Mouse (Mus musculus) megakaryocyte-erythroid progenitor cell, adult 5-6 weeks (primary cell): Measurements from ENCODE around the gene Mrps23. TPM values are rescaled to one million over a fixed set of nuclear protein-coding genes. Genes with fewer than 3 reads are reported as not detected.
A peak's percentile ranks its signal among the peaks of the same experiment; 100 is the strongest.

Source experiments
- ATAC-seq: replicated peaks from 2 replicates; pipeline ENCODE4 v1.8.0; 2016; ENCODE audit warnings: mild to moderate bottlenecking, inconsistent platforms; ENCODE audit not compliant: severe bottlenecking, poor library complexity, low FRiP score, low TSS enrichment
- total RNA-seq, 2 experiments: library from RNA; stranded (forward) in 1 of 2; stranded (reverse) in 1 of 2; fragments of 200-1000, 215-1000 nt in 1 of 2; fragments of >200 nt in 1 of 2; fragmentation: Nextera tagmentation in 1 of 2; gene quantifications; 2 replicates each; pipeline ENCODE4 v1.2.3; 2014 to 2017

The Mrps23 gene
- total RNA-seq (2014; fragmentation: Nextera tagmentation) (78.6 and 78.8 TPM in 2 replicates), total RNA-seq (2017) (58.9 and 154 TPM in 2 replicates)

DNA sequence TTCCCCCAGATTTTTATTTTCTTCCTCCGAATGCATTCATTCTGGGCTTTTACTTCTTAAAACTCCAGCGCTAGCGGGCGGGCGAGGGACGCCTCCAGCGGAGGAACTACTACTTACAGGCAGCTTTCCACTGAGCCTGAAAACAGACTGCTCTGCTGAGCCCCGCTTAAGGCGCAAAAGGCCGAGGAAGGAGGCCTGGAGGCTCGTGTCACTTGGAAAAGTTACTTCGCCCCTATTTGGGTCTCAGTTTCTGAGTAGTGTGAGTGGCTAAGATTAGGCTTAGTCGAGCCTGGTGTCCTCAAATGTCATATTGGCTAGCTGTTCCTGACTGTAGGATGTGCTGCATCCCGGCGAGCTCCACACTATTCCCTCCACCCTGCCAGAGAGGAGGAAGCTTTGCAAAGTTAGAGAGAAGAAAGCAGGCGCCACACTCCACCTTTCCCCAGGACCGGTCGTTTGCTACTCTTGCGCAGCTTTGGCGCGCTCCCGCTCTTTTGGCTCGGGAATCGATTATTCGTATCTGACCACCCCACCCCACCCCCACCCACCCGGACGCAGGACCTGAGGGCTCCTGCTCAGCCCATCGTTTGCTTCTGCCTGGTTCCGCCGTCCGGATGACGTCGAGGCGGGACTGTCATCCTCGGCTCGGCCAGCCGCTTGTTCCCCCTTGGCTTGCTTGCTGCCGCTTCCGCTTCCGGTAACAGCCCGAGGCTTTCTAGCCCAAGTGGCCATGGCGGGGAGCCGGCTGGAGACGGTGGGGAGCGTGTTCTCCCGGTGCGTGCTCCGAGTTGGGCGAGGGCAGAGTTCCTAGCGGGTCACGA is at the start of gene Mrps23:
Gene Mrps23 (plus strand): TSS at position 677 of the 821 bp plus-strand sequence.
- ATAC-seq, result peak; percentile 93

DNA sequence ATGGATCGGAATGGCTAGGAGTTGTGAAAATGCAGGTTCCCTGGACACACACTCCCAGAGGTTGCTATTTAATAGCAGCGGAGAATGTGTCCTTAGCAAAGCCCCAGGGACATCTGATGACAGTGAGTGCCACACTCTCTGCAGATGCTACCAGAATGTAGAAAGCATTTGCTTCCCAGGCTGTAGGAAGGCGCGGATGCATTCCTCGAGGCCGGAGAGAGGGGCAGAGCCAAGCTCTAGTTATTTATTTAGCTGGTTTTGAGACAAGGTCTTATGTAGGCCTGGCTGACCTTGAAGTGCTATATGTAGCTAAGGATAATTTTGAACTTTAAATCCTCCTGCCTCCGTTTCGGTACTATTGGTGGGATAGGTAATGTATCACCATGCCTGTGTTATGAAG is 49.7 kb upstream of the Mrps23 start:
- no peak for ATAC-seq

DNA sequence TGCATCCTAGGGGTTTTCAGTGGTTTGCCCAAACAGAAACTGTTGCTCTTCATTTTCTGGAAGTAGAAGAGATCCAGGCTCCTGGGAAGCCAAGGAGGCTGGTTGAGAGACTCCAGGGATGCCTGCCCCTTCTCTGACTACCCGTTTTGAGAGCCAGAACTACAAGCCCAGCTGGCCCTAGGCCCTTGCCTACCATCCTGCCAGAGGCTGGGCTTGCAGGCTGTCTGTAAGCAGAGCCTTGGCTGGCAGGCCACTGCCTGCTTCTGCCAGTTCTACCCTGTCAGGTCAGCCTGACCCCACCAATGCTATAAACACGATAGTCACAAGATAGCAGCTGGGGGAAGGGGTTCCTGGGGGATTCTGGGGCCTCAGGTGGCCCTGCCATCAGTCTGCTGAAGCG is 48.7 kb upstream of the Mrps23 start:
- no peak for ATAC-seq

DNA sequence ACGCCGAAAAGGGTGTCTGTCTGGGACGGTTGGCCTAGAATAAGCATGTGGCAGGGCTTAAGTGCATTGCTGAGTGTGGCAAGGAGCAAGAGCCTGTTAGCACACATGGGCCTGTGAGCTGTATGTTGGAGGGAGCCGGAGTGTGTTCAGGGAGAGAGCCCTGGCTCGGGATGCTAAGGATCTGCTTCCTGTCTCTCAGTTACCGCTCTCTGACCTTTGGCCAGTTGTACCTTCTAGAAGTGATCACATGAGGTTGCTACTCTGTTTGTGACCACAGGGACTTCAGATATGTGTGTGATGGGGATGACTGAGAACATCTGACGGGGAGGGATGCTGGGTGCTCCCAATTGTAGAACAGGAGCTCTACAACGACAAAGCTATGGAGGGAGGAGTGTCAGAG is 48.2 kb upstream of the Mrps23 start:
- no peak for ATAC-seq

DNA sequence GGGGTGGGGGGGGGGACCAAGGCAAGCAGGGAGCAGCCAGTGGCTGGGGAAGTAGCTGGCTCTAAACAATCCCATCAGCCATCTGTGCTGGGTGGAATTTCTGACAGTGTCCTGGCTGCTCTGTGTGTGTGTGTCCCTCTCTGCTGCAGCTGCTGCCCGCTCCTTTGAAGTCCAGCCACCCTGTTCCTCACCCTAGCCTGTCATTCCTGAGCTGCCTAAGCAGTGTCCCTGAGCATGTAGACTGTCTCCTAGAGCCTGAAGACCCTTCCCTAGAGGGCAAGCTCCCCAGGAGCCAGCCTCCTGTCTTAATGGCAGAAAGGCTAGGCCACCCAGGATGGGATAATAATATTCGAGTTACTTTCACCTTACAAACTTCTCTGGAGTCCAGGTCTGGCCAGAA is 47.8 kb upstream of the Mrps23 start:
- no peak for ATAC-seq

- ATAC-seq, result no peak
Observed at GRCm38 (mm10) chr11:88158842-88159246, 45.3 kb upstream of the Mrps23 start.

DNA sequence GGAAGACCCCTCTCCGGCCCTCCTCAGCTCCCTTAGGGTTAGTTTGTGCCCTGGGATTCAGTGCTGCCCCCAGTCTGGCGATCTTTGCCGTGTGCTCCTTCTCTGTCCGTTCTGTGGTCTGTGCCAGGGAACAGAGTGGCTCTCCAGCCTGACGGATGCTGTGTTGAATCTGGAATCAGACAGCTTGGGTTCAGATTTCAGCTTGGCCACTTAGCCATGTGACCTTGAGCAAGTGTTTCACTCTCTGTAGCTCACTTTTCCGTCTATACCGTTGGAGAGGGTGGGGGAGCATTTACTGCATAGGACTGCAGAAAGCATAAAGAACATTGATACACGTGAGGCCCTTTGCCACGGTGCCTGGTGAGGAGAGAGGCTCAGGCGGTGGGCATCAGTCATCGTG is 44.8 kb upstream of the Mrps23 start:
- no peak for ATAC-seq

- ATAC-seq, result no peak
Observed at GRCm38 (mm10) chr11:88160316-88160715, 43.9 kb upstream of the Mrps23 start.

DNA sequence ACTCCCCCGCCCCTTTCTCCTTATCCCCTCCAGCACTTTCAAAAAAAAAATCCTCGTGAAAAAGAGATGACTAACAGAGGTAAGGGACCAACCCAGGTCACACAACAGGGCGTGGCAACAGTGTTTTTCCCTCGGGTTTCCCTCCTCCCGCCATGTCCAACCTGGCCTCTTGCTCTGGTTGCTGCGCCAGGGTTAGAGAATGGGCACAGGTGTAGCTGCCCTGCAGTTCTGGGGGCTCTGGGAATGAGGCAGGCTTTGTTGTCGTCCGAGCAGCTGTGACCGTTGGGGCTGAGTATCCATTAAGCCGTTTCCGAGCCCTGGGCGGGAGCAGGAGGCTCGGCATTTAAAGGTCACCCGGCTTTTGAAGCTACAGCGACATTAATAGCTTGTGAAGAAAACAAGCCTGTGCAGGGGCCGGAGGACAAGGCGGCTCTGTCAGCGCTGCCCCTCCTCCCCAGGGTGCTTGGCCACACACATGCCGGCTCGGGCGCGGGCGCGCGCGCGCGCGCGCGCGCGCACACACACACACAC is 43.1 kb upstream of the Mrps23 start:
- no peak for ATAC-seq

- ATAC-seq, result peak; percentile 66
Observed at GRCm38 (mm10) chr11:88161651-88162362, 42.4 kb upstream of the Mrps23 start.

DNA sequence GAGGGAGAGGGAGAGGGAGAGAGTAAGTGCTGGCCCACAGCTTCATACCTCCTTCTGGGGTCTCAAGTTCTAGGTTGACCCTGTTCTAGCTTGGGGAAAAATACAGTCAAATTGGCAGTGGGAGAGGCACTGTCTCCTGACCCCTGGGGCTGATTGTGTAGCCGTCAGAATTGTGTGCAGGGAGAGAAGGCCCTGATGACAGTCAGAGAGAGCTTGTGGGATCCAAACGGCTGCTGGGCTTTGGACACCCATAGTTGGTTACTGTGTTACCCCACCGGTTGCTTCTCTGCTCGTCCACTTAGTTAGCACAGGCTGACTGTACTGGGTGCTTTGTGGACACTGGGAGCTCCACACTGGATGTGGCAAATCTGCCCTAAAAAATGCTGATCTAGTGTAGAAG is 41.4 kb upstream of the Mrps23 start:
- no peak for ATAC-seq

DNA sequence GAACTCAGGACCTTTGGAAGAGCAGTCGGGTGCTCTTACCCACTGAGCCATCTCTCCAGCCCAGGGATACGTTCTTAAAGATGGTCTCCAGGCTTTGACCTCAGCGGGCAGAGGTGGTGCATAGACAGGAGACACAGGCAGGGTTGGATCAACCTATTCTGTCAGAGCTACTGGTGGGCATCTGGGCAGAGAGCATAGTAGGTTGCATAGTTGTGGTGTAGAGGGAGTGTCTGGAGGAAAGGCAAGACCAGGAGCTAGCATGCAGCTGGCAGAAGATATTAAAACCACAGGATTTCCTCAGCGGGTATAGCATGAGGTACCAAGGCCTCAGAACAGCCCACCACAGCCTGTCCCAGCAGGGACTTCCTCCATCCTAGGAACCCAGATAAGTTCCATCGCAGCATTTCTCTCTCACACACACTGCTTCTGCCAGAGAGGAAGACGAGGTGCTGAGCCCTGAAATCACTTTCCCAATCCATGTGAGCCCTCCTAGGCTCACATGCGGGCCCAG is 39.9 kb upstream of the Mrps23 start:
- peak; percentile 38; the same call in 1 of the 2 replicates for ATAC-seq

DNA sequence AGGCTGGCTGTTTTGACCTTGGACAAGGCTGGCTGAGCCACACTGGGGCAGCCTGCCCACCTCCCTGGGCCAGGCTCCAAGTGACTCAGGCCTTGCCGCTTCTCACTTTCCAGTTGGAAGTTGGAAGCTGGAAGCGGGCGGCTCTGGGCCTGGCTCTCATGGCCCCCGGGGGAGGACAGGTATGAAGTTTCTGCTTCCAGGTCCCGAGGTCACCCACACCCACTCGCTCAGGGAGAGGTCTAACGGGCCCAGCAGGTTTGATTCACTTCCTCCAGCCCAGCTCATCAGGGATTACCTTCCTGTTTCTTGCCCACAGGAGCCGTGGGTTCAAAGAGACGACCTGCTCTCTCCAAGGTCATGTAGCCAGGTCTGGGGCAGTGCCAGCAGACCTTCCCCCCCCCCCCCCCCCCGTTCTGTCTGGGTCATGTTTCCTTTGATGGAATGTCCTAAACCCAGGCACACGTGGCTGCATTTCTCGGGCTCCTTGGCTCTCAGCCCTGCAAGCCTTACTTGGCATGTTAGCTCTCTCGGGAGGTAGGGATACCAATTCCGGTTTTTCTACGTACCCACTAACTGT is 39.3 kb upstream of the Mrps23 start:
- no peak for ATAC-seq

DNA sequence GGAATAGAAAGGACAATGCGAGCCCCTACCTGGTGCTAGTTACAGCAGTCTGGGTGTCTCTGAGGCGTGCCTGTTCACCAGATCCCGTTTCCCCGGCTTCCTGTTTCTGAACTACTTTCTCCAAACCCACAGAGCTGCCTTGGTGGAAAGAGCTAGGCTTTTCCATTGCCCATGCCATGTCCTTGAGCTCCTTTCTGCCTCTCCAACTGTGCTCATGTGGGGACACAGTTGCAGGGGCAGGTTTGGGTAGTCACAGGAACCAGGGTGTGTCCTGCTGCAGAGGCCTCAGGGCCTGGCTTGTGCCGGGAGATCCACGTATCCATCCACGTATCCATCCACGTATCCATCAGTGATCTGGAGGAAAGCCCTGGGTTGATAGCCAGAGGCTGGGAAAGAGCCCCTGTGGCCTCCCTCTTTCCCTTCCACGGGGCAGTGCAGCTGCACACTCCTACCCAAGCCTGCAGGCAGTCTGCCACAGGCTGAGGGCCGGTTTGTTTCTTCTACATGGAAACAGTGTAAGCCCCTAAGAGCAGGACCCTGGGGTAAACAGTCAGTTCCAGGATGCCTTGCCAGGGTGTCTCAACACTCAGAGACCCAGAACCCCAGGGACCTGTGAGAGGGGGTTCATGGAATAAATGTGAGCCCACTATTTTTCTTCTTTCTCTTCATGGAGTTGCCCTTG is 38.4 kb upstream of the Mrps23 start:
- no peak for ATAC-seq

- ATAC-seq, result no peak
Observed at GRCm38 (mm10) chr11:88166471-88166870, 37.7 kb upstream of the Mrps23 start.

- ATAC-seq, result no peak
Observed at GRCm38 (mm10) chr11:88168611-88169010, 35.6 kb upstream of the Mrps23 start.

DNA sequence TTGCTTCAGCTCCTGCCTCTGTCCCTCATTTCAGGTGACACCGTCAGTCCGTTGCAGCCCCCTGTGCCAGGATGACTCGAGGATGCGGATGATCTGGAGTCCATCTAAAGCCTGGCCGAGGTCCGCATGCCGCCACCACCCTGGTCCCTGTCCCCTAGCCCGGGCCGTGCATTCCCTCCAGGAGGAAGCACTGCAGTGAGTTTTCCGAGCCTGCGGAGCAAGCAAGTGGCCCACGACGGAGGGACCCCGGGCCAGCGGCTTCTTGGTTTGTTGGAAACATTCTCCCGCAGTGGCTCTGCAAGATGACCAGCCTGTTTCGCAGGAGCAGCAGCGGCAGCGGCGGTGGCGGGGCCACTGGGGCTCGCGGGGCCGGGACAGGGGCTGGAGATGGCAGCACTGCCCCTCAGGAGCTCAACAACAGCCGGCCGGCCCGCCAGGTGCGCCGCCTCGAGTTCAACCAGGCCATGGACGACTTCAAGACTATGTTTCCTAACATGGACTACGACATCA is 34.6 kb upstream of the Mrps23 start:
- no peak for ATAC-seq

- ATAC-seq, result no peak
Observed at GRCm38 (mm10) chr11:88170606-88171005, 33.6 kb upstream of the Mrps23 start.

DNA sequence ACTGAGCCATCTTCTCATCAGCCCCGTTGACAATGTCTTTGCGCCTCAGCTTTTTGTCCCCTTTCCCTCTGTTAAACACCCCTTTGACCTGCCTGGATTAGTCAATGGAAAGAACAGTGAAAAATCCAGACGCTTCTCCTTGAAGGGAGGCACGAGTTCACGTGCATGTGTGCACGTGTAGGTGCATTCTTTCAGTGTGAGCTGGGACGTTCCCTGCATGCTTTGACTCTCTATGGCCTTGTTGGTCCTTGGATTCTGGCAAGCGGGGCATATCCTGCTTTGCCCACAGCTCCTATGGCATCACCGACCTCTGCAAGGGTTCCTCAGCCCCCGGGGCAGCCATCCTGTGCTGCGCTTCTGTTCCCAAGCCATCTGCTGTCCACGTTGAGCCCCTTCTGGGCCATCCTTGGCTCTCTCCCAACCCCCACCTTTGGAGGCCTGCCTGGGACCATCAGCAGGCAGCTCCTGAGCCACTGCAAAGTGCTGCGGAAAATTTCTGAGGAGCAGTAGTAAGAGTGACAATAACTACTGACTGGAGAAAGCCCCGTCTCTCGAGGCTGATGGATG is 32.2 kb upstream of the Mrps23 start:
- no peak for ATAC-seq
